Mouse (Mus musculus): ENCODE data around the gene Adgrf3.

- no peak for TF ChIP-seq CTCF (IDR thresholded peaks at IDR 0.05; ENCODE audit: low read depth, low read length)
- no peak for TF ChIP-seq POLR2A (IDR thresholded peaks at IDR 0.05; ENCODE audit: borderline replicate concordance, low read depth, low read length)
Measured at GRCm38 (mm10) chr5:30245861-30246416, 40.4 kb upstream of the Adgrf3 start.

All from bone marrow macrophage, adult 2 months (primary cell).